Mouse (Mus musculus) heart, adult 2 months (tissue): ENCODE data around the gene Tk1. TPM values are rescaled to one million over a fixed set of nuclear protein-coding genes. Genes with fewer than 3 reads are reported as not detected.

Experiments
- DNase-seq, 2 experiments: peaks; one replicate each; pipeline ENCODE4 v3.0.0; 2021
- H3K27ac ChIP-seq: fragments of 200-600 bp; 2 replicates; pipeline ENCODE4 v1.8.1; 2022
- H3K27me3 ChIP-seq: fragments of 200-500 bp; 2 replicates; pipeline ENCODE4 v1.6.1; 2012; ENCODE audit warnings: mild to moderate bottlenecking, low read length, inconsistent platforms, mixed read lengths; ENCODE audit not compliant: control insufficient read depth, insufficient read depth
- H3K36me3 ChIP-seq: fragments of 200-500 bp; 2 replicates; pipeline ENCODE4 v1.6.1; 2012; ENCODE audit warnings: low read length, inconsistent platforms; ENCODE audit not compliant: control insufficient read depth, insufficient read depth
- H3K4me1 ChIP-seq: fragments of 200-500 bp; 2 replicates; pipeline ENCODE4 v1.6.1; 2011; ENCODE audit warnings: low read length; ENCODE audit not compliant: control insufficient read depth, insufficient read depth
- H3K4me3 ChIP-seq: fragments of 200-600 bp; 2 replicates; pipeline ENCODE4 v1.8.1; 2022
- H3K79me2 ChIP-seq: fragments of 200-500 bp; replicated peaks from 2 replicates; pipeline ENCODE4 v1.6.1; 2012; ENCODE audit warnings: mild to moderate bottlenecking, inconsistent platforms, low read length, moderate library complexity, mixed read lengths; ENCODE audit not compliant: control insufficient read depth, insufficient read depth
- H3K9ac ChIP-seq: fragments of 200-500 bp; 2 replicates; pipeline ENCODE4 v1.6.1; 2012; ENCODE audit warnings: low read depth, mild to moderate bottlenecking, control low read depth, inconsistent platforms, low read length, mixed read lengths
- CTCF ChIP-seq: fragments of 200-600 bp; IDR thresholded peaks from 2 replicates; pipeline ENCODE4 v1.8.1; 2022; ENCODE audit warnings: antibody characterized with exemption, mild to moderate bottlenecking, moderate library complexity
- EP300 ChIP-seq: fragments of 200-500 bp; IDR thresholded peaks from 2 replicates; pipeline ENCODE4 v1.6.1; 2011; ENCODE audit warnings: low read depth, low read length, control low read depth; ENCODE audit not compliant: insufficient read depth
- POLR2A ChIP-seq: fragments of 200-500 bp; IDR thresholded peaks from 2 replicates; pipeline ENCODE4 v1.6.1; 2011; ENCODE audit warnings: mild to moderate bottlenecking, low read depth, low read length, control low read depth; ENCODE audit not compliant: insufficient read depth
- WGBS: fragments of 180-500 bp; shearing (Covaris S2); methylation state at CpG from one replicate; pipeline ENCODE4 v1.1.7; 2018; 5-methylcytosine and 5-hydroxymethylcytosine counted together
- intact Hi-C: fragments of 180-260 bp; cut with DNase I; formaldehyde crosslinking; loops from one replicate; pipeline ENCODE4 v1.15.1; 2025
- polyA plus RNA-seq: library from polyadenylated mRNA; depleted of rRNA; stranded (reverse); fragments of >200 nt; gene quantifications from 2 replicates; pipeline ENCODE4 v1.2.3, GENCODE M21; 2012
- total RNA-seq, 2 experiments: library from RNA; stranded (reverse); gene quantifications; 2 replicates each; pipeline ENCODE4 v1.2.3; 2021

The Tk1 gene
- total and polyA plus RNA-seq, 3 experiments: 1.9 to 3.0 (median 2.0) TPM

- TF ChIP-seq EP300 (no peak), POLR2A (no peak), CTCF (no peak)
- Histone ChIP-seq H3K27me3 (no peaks in the 10 kb centered on the region), H3K27ac (no peak overlapping the region), H3K4me3 (no peak overlapping the region), H3K36me3 (no peaks in the 10 kb centered on the region), H3K9ac (no peak overlapping the region), H3K4me1 (peaks cover 2% of the 10 kb centered on the region), H3K79me2 (no peaks in the 10 kb centered on the region)
- no peak for DNase-seq
- intact Hi-C loops: no loop called here
- WGBS: 80% methylated on average over 2 of the region's 2 CpGs
Measured at GRCm38 (mm10) chr11:117844997-117845396, 19.1 kb upstream of the Tk1 start.

GRCm38 (mm10) chr11:117843434-117843833 is 17.5 kb upstream of the Tk1 start:
- Histone ChIP-seq H3K9ac (no peak overlapping the region), H3K27me3 (no peaks in the 10 kb centered on the region), H3K27ac (no peak overlapping the region), H3K36me3 (no peaks in the 10 kb centered on the region), H3K4me1 (no peaks in the 10 kb centered on the region; the same call in 1 of the 2 replicates), H3K79me2 (no peaks in the 10 kb centered on the region), H3K4me3 (no peak overlapping the region)
- DNase-seq: no peak
- intact Hi-C loops: no loop called here
- WGBS: 71% methylated on average over 2 of the region's 2 CpGs
- TF ChIP-seq POLR2A: no peak
- no peak for TF ChIP-seq EP300
- no peak for TF ChIP-seq CTCF

- 55% methylated on average over 1 of the region's 1 CpGs for WGBS
- H3K27me3 ChIP-seq: no peaks in the 10 kb centered on the region
- no peaks in the 10 kb centered on the region for H3K36me3 ChIP-seq
- TF ChIP-seq POLR2A (no peak), CTCF (no peak), EP300 (no peak)
- H3K9ac ChIP-seq: no peak overlapping the region
- no peaks in the 10 kb centered on the region for H3K4me1 ChIP-seq
- H3K79me2 ChIP-seq: no peaks in the 10 kb centered on the region
- H3K27ac ChIP-seq: no peak overlapping the region
- intact Hi-C loops: no loop called here
- no peak overlapping the region for H3K4me3 ChIP-seq
- DNase-seq: no peak
Measured at GRCm38 (mm10) chr11:117840910-117841309, 15.0 kb upstream of the Tk1 start.

- H3K36me3 ChIP-seq: no peaks in the 10 kb centered on the region
- H3K27me3 ChIP-seq: no peaks in the 10 kb centered on the region
- intact Hi-C loops: no loop called here
- no peak for TF ChIP-seq CTCF
- no peak for TF ChIP-seq EP300
- TF ChIP-seq POLR2A: no peak
- H3K4me3 ChIP-seq: no peak overlapping the region
- no peak overlapping the region for H3K9ac ChIP-seq
- H3K27ac ChIP-seq: no peak overlapping the region
- 95% methylated on average over 1 of the region's 1 CpGs for WGBS
- no peaks in the 10 kb centered on the region for H3K79me2 ChIP-seq
- no peak for DNase-seq
- H3K4me1 ChIP-seq: no peaks in the 10 kb centered on the region
Measured at GRCm38 (mm10) chr11:117839021-117839420, 13.1 kb upstream of the Tk1 start.

GRCm38 (mm10) chr11:117838572-117838971 is 12.7 kb upstream of the Tk1 start:
- Histone ChIP-seq H3K4me1 (no peaks in the 10 kb centered on the region), H3K27ac (no peak overlapping the region), H3K4me3 (no peak overlapping the region), H3K79me2 (no peaks in the 10 kb centered on the region), H3K27me3 (no peaks in the 10 kb centered on the region), H3K36me3 (no peaks in the 10 kb centered on the region), H3K9ac (no peak overlapping the region)
- 50% methylated on average over 2 of the region's 2 CpGs for WGBS
- intact Hi-C loops: no loop called here
- no peak for TF ChIP-seq CTCF
- TF ChIP-seq EP300: 0 out of 2 replicates have a peak, but pooled peaks have one; percentile 18
- no peak for TF ChIP-seq POLR2A
- DNase-seq: no peak

- intact Hi-C loops: no loop called here
Measured at GRCm38 (mm10) chr11:117836306-117836705, 10.4 kb upstream of the Tk1 start.

More at GRCm38 (mm10) chr11:117836306-117836705, 10.4 kb upstream of the Tk1 start:
- WGBS: 26% methylated on average over 13 of the region's 13 CpGs
- no peaks in the 10 kb centered on the region for H3K79me2 ChIP-seq
- TF ChIP-seq EP300 (no peak), CTCF (no peak), POLR2A (no peak)
- DNase-seq: no peak
- no peak overlapping the region for H3K9ac ChIP-seq
- H3K36me3 ChIP-seq: no peaks in the 10 kb centered on the region
- no peak overlapping the region for H3K27ac ChIP-seq
- peaks cover 3% of the 10 kb centered on the region for H3K4me1 ChIP-seq
- no peaks in the 10 kb centered on the region for H3K27me3 ChIP-seq
- H3K4me3 ChIP-seq: no peak overlapping the region
